Mouse (Mus musculus) kidney, adult 2 months (tissue): ENCODE data around the gene Atf7ip.

ENCODE experiments used
- CTCF ChIP-seq: fragments of 200-500 bp; conservative IDR thresholded peaks from 2 replicates; pipeline ENCODE4 v1.5.1; 2011; ENCODE audit warnings: low read depth, mild to moderate bottlenecking, control low read depth, low read length, moderate library complexity, mixed read lengths; ENCODE audit not compliant: insufficient read depth, insufficient read length
- POLR2A ChIP-seq: fragments of 200-500 bp; IDR thresholded peaks from one replicate; pipeline ENCODE4 v1.6.1; 2011; ENCODE audit warnings: low read depth, low read length, control low read depth

DNA sequence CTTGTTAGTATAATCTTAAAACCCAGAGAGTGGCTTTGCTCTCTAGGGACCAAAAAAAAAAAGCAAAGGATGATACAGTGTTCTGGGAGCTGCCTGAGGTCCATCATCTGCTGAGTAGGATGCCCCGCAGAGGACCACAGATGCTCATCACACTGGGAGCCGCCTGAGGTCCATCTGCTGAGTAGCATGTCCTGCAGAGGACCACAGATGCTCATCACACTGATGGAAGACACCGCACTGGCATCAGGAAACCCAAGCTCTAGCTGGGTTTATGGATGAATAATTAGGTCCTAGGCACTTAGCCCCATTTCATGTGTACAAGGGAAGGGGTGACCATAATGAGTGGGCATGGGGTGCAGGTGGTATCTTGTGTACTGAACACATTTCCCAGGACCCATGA is 108.2 kb downstream of the Atf7ip start:
- TF ChIP-seq POLR2A (no peak), CTCF (no peak)
